Mouse (Mus musculus) stomach, postnatal 0 days (tissue): ENCODE measurements around the gene Timm10b. TPM values are rescaled to one million over a fixed set of nuclear protein-coding genes. Genes with fewer than 3 reads are reported as not detected.
A peak's percentile ranks its signal among the peaks of the same experiment; 100 is the strongest.

Experiments used
- ATAC-seq: fragments of 200-750 bp; cut with Nextera tagmentation; 2 replicates; pipeline ENCODE4 v1.8.0; 2017; ENCODE audit not compliant: low FRiP score, low TSS enrichment
- DNase-seq: peaks from one replicate; pipeline ENCODE4 v3.0.0-alpha.2; 2016; ENCODE audit warnings: low spot score
- H3K27ac ChIP-seq: fragments of 300-500 bp; sonication (generic); replicated peaks from 2 replicates; pipeline ENCODE4 v1.5.1; 2014; ENCODE audit warnings: mild to moderate bottlenecking, control low read depth
- H3K27me3 ChIP-seq: fragments of 300-500 bp; sonication (generic); 2 replicates; pipeline ENCODE4 v1.6.1; 2014; ENCODE audit warnings: low read length; ENCODE audit not compliant: control insufficient read depth, insufficient read depth
- H3K36me3 ChIP-seq: fragments of 300-500 bp; sonication (generic); 2 replicates; pipeline ENCODE4 v1.6.1; 2014; ENCODE audit warnings: low read length, mixed read lengths; ENCODE audit not compliant: control insufficient read depth, insufficient read depth
- H3K4me1 ChIP-seq: fragments of 300-500 bp; sonication (generic); replicated peaks from 2 replicates; pipeline ENCODE4 v1.6.1; 2014; ENCODE audit warnings: antibody characterized with exemption; ENCODE audit not compliant: control insufficient read depth, insufficient read depth
- H3K4me2 ChIP-seq: fragments of 300-500 bp; sonication (generic); replicated peaks from 2 replicates; pipeline ENCODE4 v1.6.1; 2014; ENCODE audit warnings: low read depth, mild to moderate bottlenecking, control low read depth, moderate library complexity
- H3K4me3 ChIP-seq: fragments of 300-500 bp; sonication (generic); 2 replicates; pipeline ENCODE4 v1.5.1; 2014; ENCODE audit warnings: low read depth, low read length, control low read depth
- H3K9ac ChIP-seq: fragments of 300-500 bp; sonication (generic); 2 replicates; pipeline ENCODE4 v1.6.1; 2014; ENCODE audit warnings: mild to moderate bottlenecking, low read length, control low read depth, mixed read lengths
- H3K9me3 ChIP-seq: fragments of 300-500 bp; sonication (generic); 2 replicates; pipeline ENCODE4 v1.6.1; 2016; ENCODE audit warnings: low read length; ENCODE audit not compliant: control insufficient read depth
- CTCF ChIP-seq: IDR thresholded peaks from 2 replicates; pipeline ENCODE4 v1.5.1; 2016; ENCODE audit warnings: antibody characterized with exemption, low read depth, mild to moderate bottlenecking, moderate library complexity
- EP300 ChIP-seq: optimal IDR thresholded peaks from 2 replicates; pipeline ENCODE3; 2016; ENCODE audit warnings: antibody characterized with exemption
- WGBS: fragments of 180-500 bp; shearing (Covaris S2); extraction: QIAGEN DNeasy Blood & Tissue Kit; methylation state at CpG from one replicate; pipeline ENCODE4 v1.1.7; 2014; 5-methylcytosine and 5-hydroxymethylcytosine counted together
- polyA plus RNA-seq: library from polyadenylated mRNA; unstranded; fragments of >200 nt; fragmentation: Nextera tagmentation; extraction: Ambion mirVana; gene quantifications from 2 replicates; pipeline ENCODE4 v1.2.1, GENCODE M21; 2015

Timm10b gene
- 184 and 204 TPM in 2 replicates for polyA plus RNA-seq

- H3K36me3 ChIP-seq, result peaks cover 3% of the 10 kb centered on the region; the same call in 1 of the 2 replicates
- H3K27ac ChIP-seq, result peak within 1 kb of the TSS; percentile 92
- H3K4me2 ChIP-seq, result peak within 1 kb of the TSS; percentile 93
- H3K4me3 ChIP-seq, result peak within 1 kb of the TSS; percentile 73
- DNase-seq (no peak), ATAC-seq (peak; percentile 9)
- 0% methylated on average over 2 of the region's 2 CpGs for WGBS
- no peaks in the 10 kb centered on the region for H3K9me3 ChIP-seq
- peaks cover 12% of the 10 kb centered on the region; the same call in 1 of the 2 replicates for H3K4me1 ChIP-seq
- H3K27me3 ChIP-seq, result no peaks in the 10 kb centered on the region
- no peak for TF ChIP-seq CTCF
- TF ChIP-seq EP300, result no peak
- peak within 1 kb of the TSS; percentile 88 for H3K9ac ChIP-seq
Measured at GRCm38 (mm10) chr7:105639756-105640155, at the start of gene Timm10b. TSS of gene Timm10b (plus strand) at chr7:105640056.

GRCm38 (mm10) chr7:105590097-105590496 lies 49.8 kb upstream of the Timm10b start:
- no peak overlapping the region for H3K4me2 ChIP-seq
- H3K27ac ChIP-seq, result no peak overlapping the region
- H3K4me1 ChIP-seq, result no peaks in the 10 kb centered on the region
- no peak for TF ChIP-seq CTCF
- TF ChIP-seq EP300, result no peak
- ATAC-seq (no peak), DNase-seq (no peak)
- WGBS, result 34% methylated on average over 7 of the region's 7 CpGs
- no peaks in the 10 kb centered on the region for H3K36me3 ChIP-seq
- H3K9ac ChIP-seq, result no peak overlapping the region
- H3K27me3 ChIP-seq, result no peaks in the 10 kb centered on the region
- H3K4me3 ChIP-seq, result no peak overlapping the region
- no peaks in the 10 kb centered on the region for H3K9me3 ChIP-seq

DNA sequence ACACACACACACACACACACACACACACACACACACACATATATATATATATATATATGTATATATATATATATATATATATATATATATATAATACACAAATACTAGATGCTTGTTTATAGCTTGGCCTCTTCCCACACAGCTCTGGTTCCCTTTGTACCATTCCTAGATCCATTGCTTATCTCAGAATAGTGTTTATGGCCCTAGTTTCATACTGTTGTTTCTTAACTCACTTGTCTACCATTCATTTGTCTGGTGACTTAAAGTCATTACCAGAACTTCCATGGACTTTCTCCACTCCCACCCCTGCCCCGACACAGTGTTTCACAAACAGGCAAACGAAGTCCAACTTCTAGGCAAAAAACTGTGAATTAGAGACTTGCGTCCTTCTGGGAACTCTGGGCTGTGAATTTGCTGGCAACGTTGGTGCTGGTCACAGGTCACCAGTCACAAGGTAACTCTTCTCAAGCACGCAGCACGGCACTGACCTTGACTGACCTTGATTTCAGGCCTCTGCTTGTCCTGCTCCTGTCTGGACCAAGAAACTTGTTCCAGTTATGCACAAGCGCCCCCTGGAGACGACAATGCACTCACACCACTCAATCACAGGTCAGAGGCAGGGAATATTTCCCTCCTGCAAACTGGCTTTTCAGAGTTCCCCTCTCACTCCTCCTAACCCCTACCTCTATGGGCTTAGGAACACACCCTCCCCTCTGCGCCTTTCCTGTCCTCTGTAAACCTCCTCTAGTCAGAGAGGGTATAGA lies 36.8 kb upstream of the Timm10b start:
- Histone ChIP-seq H3K4me1 (no peaks in the 10 kb centered on the region), H3K27me3 (no peaks in the 10 kb centered on the region), H3K27ac (no peak overlapping the region), H3K9ac (no peak overlapping the region), H3K4me2 (no peak overlapping the region), H3K36me3 (no peaks in the 10 kb centered on the region), H3K9me3 (no peaks in the 10 kb centered on the region), H3K4me3 (no peak overlapping the region)
- ATAC-seq, result peak; percentile 77
- peak; percentile 86 for TF ChIP-seq CTCF
- no peak for TF ChIP-seq EP300
- WGBS, result 33% methylated on average over 9 of the region's 9 CpGs
- DNase-seq, result peak; percentile 68

DNA sequence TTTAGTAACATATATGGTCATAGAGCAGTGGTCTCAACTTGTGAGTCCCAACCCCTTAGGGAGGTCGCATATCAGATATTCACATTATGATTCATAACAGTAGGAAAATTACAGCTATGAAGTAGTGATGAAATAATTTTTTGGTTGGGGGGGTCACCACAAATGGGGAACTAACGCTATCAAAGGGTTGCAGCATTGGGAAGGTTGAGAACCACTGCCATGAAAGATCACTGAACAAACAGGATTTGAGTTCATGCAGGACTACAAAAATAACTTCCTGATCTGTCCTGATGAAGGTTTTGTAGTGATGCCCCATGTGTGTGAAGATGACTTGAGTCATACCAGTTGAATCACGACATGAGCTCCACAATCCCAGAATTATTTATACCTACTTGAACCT lies 31.4 kb upstream of the Timm10b start:
- ATAC-seq, result no peak
- H3K27me3 ChIP-seq, result no peaks in the 10 kb centered on the region
- no peaks in the 10 kb centered on the region for H3K9me3 ChIP-seq
- H3K4me3 ChIP-seq, result no peak overlapping the region
- no peak overlapping the region for H3K27ac ChIP-seq
- no peak overlapping the region for H3K9ac ChIP-seq
- no peaks in the 10 kb centered on the region for H3K4me1 ChIP-seq
- no peak overlapping the region for H3K4me2 ChIP-seq
- H3K36me3 ChIP-seq, result peaks cover 20% of the 10 kb centered on the region
- DNase-seq, result no peak
- 78% methylated on average over 3 of the region's 3 CpGs for WGBS
- TF ChIP-seq CTCF (no peak), EP300 (no peak)

GRCm38 (mm10) chr7:105611767-105612166 lies 28.1 kb upstream of the Timm10b start:
- H3K27ac ChIP-seq, result no peak overlapping the region
- no peak overlapping the region for H3K9ac ChIP-seq
- WGBS, result 97% methylated on average over 1 of the region's 1 CpGs
- no peaks in the 10 kb centered on the region for H3K4me1 ChIP-seq
- no peaks in the 10 kb centered on the region for H3K9me3 ChIP-seq
- no peak overlapping the region for H3K4me3 ChIP-seq
- H3K4me2 ChIP-seq, result no peak overlapping the region
- no peaks in the 10 kb centered on the region for H3K27me3 ChIP-seq
- DNase-seq (no peak), ATAC-seq (no peak)
- peaks cover 27% of the 10 kb centered on the region for H3K36me3 ChIP-seq
- TF ChIP-seq CTCF, result no peak
- TF ChIP-seq EP300, result no peak

DNA sequence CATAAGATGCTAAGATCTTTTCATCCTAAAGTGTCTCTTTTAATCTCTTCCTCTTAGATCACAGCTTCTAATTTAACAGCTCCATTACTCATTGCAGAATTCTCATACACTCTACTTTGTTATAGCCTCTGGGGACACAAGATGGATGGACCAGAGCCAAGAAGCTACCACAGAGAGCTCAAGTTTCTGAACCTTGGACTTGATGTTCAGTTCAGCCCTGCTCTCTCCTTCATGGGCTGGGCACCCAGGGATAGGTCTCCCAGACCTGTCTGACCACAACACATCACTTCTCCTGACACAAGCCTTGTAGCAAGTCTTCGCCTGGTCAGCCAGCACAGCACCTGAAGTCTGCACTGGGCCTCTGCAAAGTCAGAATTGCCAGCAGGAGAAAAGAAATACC lies 25.5 kb upstream of the Timm10b start:
- Histone ChIP-seq H3K4me1 (no peaks in the 10 kb centered on the region), H3K9ac (no peak overlapping the region), H3K27ac (no peak overlapping the region), H3K4me3 (no peak overlapping the region), H3K27me3 (no peaks in the 10 kb centered on the region), H3K36me3 (peaks cover 43% of the 10 kb centered on the region), H3K9me3 (no peaks in the 10 kb centered on the region), H3K4me2 (no peak overlapping the region)
- ATAC-seq (no peak), DNase-seq (no peak)
- TF ChIP-seq EP300, result no peak
- no peak for TF ChIP-seq CTCF
- 100% methylated on average over 1 of the region's 1 CpGs for WGBS
